Mouse (Mus musculus) hematopoietic stem cell, adult 5-6 weeks (primary cell): ENCODE results near the gene Lrrc38. TPM values are rescaled to one million over a fixed set of nuclear protein-coding genes. Genes with fewer than 3 reads are reported as not detected.

Experiments
- ATAC-seq, 2 experiments: fragments of 125-278 bp in 1 of 2; replicated peaks in 1 of 2; 2 replicates each; pipeline ENCODE4 v1.8.0; 2016 to 2017; ENCODE audit warnings: inconsistent platforms in 2 of 2, mild to moderate bottlenecking in 2 of 2, moderate number of reproducible peaks in 2 of 2, low read depth in 1 of 2, moderate TSS enrichment in 1 of 2; ENCODE audit not compliant: low FRiP score in 2 of 2, poor library complexity in 2 of 2, severe bottlenecking in 2 of 2, insufficient read depth in 1 of 2, low TSS enrichment in 1 of 2
- total RNA-seq: library from RNA; stranded (forward); fragments of 172-1452, 232-1000 nt; gene quantifications from 2 replicates; pipeline ENCODE4 v1.2.3, GENCODE M21; 2017

Gene Lrrc38
- total RNA-seq, 1 experiment from 2014 or later = not detected

GRCm38 (mm10) chr4:143412219-143413092 lies 62.9 kb downstream of the Lrrc38 start, which contains the start of gene Pramef8:
Gene Pramef8, plus strand, starts transcription at chr4:143412426.
- ATAC-seq = peak; percentile 96 to 97

DNA sequence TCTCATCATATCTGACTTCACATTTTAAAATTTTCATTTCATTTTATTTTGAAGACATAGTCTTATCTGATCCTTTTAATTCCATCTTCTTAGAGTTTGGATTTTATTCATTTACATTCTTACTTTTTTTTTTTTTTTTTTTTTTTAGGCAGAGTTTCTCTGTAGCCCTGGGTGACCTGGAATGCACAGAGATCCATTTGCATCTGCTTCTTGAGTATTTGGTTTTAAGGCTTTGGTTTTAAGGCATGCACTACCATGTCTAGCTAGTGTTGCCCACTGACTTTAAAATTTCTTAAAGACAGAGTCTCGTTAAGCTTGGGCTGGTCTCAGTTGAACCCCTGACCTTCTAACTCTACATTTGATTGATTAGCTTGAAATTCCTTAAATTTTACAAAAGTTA lies 64.1 kb downstream of the Lrrc38 start:
- no peak for ATAC-seq

GRCm38 (mm10) chr4:143414121-143414520 lies 64.6 kb downstream of the Lrrc38 start:
- ATAC-seq = no peak

Other genes with a start within 250 kb of the Lrrc38 start
- gene Prdm2, start 136.8 kb upstream of the Lrrc38 start, total RNA-seq = 18.0 and 19.9 TPM in 2 replicates
- not detected in 2 replicates for gene Pdpn, start 50.2 kb upstream of the Lrrc38 start, total RNA-seq
- not detected in 2 replicates for gene Pramel1, start 44.7 kb downstream of the Lrrc38 start, total RNA-seq
- 12.6 and 14.8 TPM in 2 replicates for gene Pramef8, start 62.7 kb downstream of the Lrrc38 start, total RNA-seq
- not detected in 2 replicates for gene Oog4, start 100.6 kb downstream of the Lrrc38 start, total RNA-seq
- gene Gm13043, start 161.6 kb downstream of the Lrrc38 start, total RNA-seq = not detected in 2 replicates
- gene Gm13040, start 186.2 kb downstream of the Lrrc38 start, total RNA-seq = not detected in 2 replicates
- gene BC080695, start 201.9 kb downstream of the Lrrc38 start, total RNA-seq = not detected in 2 replicates
- not detected in 2 replicates for gene Gm13057, start 202.0 kb downstream of the Lrrc38 start, total RNA-seq